Mouse (Mus musculus) heart, postnatal 14 days (tissue): ENCODE results near the gene Sept4. TPM values are rescaled to one million over a fixed set of nuclear protein-coding genes. Genes with fewer than 3 reads are reported as not detected.

Experiments used
- DNase-seq, 2 experiments: peaks; one replicate each; pipeline ENCODE4 v3.0.0; 2021 to 2022
- intact Hi-C: fragments of 180-260 bp; cut with DNase I; formaldehyde crosslinking; loops from one replicate; pipeline ENCODE4 v1.15.1; 2025
- total RNA-seq, 2 experiments: library from RNA; stranded (reverse); gene quantifications; 2 replicates each; pipeline ENCODE4 v1.2.3; 2021

Gene Sept4
- total RNA-seq, 2 experiments from 2014 or later = 70.3 to 70.8 TPM

DNA sequence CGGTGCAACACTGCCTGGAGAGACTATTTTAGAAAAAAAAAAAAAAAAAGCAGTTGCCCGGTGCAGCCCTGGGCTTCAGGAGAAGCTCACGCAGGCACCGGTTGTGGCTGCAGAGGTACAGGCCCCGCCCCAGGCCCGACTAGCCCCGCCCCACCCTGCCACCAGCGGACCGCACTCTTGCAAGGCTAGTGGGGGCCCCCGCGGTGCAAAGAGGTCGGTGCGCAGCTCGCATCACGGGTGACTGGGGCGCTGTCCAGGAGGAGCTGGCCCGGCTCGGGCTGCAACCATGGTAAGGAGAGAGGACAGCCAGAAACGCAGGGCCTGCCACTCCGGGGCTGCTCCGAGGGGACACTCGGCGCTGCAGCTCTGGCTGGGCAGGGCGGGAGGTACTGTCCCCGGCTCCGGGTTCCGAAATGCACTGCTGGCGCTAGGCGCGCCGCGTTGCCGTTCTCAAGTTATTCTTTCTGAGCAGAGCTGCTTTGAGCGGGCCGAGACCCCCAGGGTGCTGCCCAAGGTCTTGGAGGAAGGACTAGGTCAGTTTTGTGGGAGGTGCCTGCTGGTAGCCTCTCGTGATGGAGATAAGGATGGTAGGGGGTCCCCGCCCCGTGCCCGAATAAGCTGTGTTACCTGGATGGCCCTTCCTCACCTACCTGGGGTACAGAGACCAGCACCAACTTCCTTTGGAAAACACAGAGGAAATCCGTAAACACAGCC lies 9.7 kb downstream of the Sept4 start:
- intact Hi-C loops = no loop called here
- peak; percentile 75 to 77 for DNase-seq

DNA sequence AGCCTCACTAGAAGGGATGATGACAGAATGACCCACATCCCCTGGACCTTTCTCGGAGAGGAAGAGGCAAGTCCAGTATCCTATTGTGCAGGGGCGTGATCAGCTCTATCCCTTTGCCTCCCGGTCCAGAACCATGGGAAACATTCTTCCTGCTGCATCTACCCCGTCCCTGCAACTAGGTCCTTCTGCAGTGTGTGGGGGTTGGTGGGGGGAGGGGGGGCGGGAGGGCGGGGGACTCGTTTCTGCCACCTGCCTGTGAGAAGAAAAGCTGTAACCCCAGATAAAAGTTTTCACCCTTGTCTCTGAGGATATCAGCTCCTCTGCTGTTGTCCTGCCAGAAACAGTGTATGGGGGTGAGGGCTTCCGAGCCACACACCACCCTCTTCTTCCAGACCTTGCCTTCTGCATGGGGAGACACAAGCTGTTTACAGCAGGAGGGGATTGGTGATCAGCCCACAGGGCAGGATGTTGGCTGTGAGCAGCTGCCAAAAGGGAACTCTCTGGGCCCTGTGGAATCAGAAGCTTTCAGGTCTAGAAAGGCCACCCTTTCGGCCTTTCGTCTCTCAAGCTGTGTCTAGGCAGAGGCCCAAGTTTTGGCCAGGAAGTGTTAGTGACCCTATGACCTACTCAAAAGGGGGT lies 10.4 kb downstream of the Sept4 start:
- DNase-seq = peak; percentile 50
- intact Hi-C loops = no loop called here

GRCm38 (mm10) chr11:87579713-87580112 lies 11.0 kb downstream of the Sept4 start:
- intact Hi-C loops = no loop called here
- DNase-seq = no peak

DNA sequence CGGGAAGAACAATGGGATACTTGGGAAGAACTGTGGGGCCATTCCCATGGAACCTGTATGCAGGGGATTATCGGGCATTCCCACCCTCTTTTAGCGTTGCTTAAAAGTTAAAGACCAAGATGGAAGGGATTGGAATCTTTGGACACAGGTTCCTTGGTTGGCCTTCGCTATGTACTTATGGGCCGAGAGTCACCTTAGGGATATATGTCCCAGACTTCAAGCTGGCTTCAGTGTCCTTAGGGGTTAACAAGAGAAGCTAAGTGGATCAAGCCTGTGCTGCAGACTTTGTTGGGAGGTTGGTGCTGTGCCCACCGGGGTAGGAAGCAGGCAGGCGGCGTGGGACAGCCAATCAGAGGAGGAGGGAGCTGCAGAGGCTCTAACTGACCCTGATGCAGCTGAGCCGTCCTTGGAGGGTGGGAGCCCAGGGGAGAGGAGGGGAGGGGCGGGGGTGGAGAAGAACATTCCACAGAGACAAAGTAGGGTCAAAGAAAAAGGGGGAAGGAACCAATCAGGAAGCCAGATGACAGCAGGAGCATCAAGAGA lies 11.9 kb downstream of the Sept4 start:
- no peak for DNase-seq
- intact Hi-C loops = no loop called here

DNA sequence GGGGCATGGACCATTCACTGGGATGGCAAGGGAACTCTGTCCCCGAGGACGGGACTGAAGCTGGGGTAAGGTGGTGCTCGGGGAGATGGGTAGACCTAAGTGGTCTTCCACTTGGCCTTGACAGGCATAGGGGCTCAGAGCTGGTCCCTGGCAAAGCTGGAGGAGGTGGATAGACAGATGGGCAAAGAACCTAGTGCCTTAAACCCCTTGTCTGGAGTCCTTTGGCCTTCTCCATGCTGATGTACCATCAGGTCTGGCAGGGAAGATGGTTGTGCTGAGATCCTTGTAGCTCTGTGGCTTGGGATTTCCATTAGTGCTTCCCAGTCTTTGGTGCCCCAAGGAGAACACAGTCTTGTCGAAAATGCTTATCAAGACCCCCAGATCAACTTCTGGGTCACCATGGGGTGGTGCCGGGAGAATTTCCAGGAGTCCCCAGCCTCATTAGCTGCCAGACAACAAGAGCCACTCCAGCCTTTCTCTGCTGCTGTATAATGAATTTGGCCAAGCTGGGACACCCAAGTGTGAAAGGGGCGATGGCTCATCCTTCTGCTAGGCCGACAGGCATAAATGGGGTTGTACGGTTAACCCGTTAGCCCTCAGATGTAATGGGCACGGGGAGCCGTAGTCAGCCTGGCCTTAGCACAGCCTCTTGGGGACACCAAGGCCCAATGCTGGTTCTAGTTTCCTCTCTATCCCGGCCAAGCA lies 12.6 kb downstream of the Sept4 start:
- intact Hi-C loops = no loop called here

DNA sequence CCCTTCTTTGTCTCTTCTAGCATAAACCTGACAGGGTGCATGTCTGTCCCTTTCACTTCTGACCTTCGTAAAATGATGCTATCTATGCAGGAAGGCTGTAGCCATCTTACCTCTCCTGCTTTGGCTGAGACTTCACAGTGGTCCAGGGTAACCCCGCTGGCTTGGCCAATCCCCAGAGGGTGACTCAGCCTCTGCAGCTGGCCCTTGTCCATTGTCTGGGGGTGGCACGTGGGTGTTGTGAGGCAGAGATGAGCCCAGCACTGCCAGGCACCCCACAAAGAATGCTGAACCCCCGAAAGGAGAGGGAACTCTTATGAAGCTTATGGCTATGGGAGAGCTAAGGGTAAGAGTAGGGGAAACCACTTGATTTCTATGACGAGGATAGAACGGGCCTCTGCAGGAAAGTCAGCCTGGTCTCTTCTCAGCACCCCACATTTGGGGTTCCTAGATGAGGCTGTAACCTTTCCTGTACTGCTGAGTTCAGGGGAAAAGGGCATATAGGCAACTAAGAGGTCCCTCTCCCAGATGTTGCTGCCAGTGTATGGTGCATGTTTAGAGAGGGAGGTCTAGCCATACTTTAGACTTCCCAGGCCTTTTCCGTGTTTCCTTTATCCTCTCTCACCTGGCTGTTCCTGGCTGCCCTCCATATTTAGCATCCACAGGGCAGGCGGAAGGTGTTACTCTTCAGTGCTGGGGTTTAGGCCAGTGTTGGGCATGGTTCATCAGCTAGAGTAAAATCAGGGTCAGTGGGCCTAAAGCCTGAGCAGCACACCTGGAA lies 13.4 kb downstream of the Sept4 start:
- intact Hi-C loops = no loop called here

More for the DNA sequence above, 12.6 kb downstream of the Sept4 start:
- DNase-seq = no peak

GRCm38 (mm10) chr11:87583291-87584034 lies 14.8 kb downstream of the Sept4 start:
- DNase-seq = no peak
- intact Hi-C loops = no loop called here

More for the DNA sequence above, 13.4 kb downstream of the Sept4 start:
- no peak for DNase-seq

DNA sequence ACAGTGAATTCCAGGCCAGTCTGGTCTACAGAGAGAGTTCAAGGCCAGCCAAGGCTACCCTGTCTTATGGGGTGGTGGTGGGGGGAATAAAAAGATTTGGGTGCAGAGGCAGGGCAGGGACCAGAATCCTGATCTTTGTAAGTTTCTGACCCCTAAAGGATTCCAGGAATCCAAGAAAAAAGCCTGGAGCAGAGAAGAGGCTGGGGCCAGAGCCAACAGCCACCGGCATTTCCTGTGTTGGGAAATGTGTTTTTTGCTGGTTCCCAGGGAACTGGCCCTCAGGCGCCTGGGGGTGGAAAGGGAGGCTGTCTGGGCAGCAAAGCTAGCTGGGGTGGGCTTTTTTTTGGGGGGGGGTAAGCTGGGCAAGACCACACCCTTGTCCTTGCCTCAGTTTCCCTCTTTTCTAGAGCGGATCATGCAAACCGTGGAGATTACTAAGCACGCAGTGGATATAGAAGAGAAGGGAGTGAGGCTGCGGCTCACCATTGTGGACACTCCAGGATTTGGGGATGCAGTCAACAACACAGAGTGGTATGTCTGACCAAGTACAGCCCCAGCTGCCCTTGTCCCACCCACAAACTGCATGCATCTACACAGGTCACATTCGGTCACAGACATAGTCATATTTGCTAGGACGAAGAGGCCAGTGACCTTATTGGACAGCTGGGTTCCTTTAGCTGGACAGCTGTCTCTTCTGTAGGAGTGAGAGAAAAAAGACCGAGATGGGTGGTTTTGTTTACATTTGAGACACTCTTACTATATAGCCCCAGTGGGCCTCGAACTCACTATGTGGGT lies 16.2 kb downstream of the Sept4 start:
- peak; percentile 66 to 74 for DNase-seq
- intact Hi-C loops = no loop called here

GRCm38 (mm10) chr11:87587211-87587874 lies 18.6 kb downstream of the Sept4 start:
- intact Hi-C loops = no loop called here
- no peak for DNase-seq

GRCm38 (mm10) chr11:87589605-87590004 lies 20.9 kb downstream of the Sept4 start:
- no peak for DNase-seq
- intact Hi-C loops = loop anchor here (5.0 kb wide), 2 partner anchors 67 to 122 kb away; no protein-coding TSS in a partner anchor

GRCm38 (mm10) chr11:87590841-87591525 lies 22.3 kb downstream of the Sept4 start:
- peak; percentile 43 to 55 for DNase-seq
- intact Hi-C loops = loop anchor here (5.0 kb wide), 2 partner anchors 69 to 124 kb away; no protein-coding TSS in a partner anchor

- intact Hi-C loops = loop anchor here (5.0 kb wide), 2 partner anchors 69 to 124 kb away; no protein-coding TSS in a partner anchor
- peak; percentile 98 for DNase-seq
Observed at GRCm38 (mm10) chr11:87591526-87592353, 23.0 kb downstream of the Sept4 start, which contains the start of gene Mtmr4. Mtmr4 (plus strand) TSS chr11:87592162.

GRCm38 (mm10) chr11:87592354-87592695 lies 23.6 kb downstream of the Sept4 start:
- no peak for DNase-seq
- intact Hi-C loops = loop anchor here (5.0 kb wide), 2 partner anchors 70 to 125 kb away; no protein-coding TSS in a partner anchor

- intact Hi-C loops = loop anchor here (5.0 kb wide), 2 partner anchors 71 to 126 kb away; no protein-coding TSS in a partner anchor
- DNase-seq = no peak
Observed at GRCm38 (mm10) chr11:87592713-87593598, 24.3 kb downstream of the Sept4 start.

DNA sequence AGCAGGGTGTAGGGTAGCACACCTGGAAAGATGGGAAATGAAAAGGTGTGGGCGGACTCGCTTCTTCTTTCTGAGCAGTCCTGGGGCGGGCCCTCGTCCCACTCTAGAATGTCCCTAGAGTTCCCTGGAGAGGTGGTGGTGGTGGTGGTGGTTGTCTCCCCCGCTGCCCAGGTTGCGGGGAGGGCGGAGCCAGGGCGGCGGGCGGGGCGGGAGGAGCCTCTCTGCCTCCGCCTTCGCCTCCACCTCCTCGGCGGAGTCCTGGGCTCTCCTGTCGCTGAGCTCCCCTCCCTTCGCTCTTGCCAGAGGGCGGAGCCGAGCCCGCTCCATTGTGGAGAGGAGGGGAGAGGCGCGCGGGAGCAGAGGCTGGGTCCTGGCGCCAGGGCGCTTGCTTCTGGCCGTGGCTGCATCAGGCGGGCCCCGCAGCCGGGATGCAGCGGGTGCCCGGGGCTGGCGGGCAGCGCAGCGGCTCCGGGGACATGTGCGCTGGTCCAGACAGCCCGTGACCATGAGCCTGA lies 26.7 kb downstream of the Sept4 start:
- peak; percentile 86 to 87 for DNase-seq
- intact Hi-C loops = loop anchor here (5.0 kb wide), 1 partner anchor 43 kb away; no protein-coding TSS in a partner anchor
